11 mouse cellular contexts compared by ENCODE assay signal in the genomic region with DNA sequence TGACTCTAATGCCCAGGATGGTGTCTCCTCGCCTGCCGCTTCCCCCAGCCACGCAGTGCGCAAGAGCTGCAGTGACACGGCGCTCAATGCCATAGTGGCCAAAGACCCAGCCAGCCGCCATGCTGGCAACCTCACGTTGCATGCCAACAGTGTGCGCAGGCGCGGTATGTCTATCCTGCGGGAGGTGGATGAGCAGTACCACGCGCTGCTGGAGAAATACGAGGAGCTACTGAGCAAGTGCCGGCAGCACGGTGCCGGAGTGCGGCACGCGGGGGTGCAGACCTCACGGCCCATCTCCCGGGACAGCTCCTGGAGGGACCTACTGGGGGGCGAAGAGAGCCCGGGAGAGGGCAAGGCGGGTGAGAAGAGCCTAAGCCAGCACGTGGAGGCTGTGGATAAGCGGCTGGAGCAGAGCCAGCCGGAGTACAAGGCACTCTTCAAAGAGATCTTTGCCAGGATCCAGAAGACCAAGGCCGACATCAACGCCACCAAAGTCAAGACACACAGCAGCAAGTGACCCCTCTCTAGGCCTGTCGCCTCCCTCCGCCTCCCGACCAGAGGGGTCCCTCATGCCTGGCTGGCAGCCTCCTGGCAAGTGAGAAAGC. TPM values are rescaled to one million over a fixed set of nuclear protein-coding genes. Genes with fewer than 3 reads are reported as not detected.
A peak's percentile ranks its signal among the peaks of the same experiment; 100 is the strongest.
DNase-seq lines count a peak whose midpoint lies in the region; ATAC-seq lines count a peak whose summit lies in the region.
"Had no signal": no experiment of that assay in that cellular context is flagged by ENCODE, and none has a peak within 500 bp of the region (broad histone marks: within the 10 kb centered on the region; RNA-seq: fewer than 3 reads in every experiment).

No protein-coding gene starts in this region.

- H3K27me3 ChIP-seq in heart, embryonic 12.5 days (replicated peaks): peaks cover 24% of the 10 kb centered on the region; the same call in 1 of the 2 replicates
- H3K27me3 ChIP-seq in neural tube, embryonic 12.5 days (replicated peaks): no peaks in the 10 kb centered on the region
- H3K27me3 ChIP-seq in limb, embryonic 13.5 days: no peaks in the 10 kb centered on the region

- peak overlapping the region; percentile 27 for H3K4me3 ChIP-seq in heart, embryonic 12.5 days
- no peak overlapping the region for H3K4me3 ChIP-seq in neural tube, embryonic 12.5 days
- peak overlapping the region; percentile 8; the same call in 1 of the 2 replicates for H3K4me3 ChIP-seq in limb, embryonic 13.5 days
- H3K4me3 ChIP-seq: megakaryocyte, embryonic 14.5 days had no signal

- peaks cover 47% of the 10 kb centered on the region for H3K36me3 ChIP-seq in heart, embryonic 12.5 days
- H3K36me3 ChIP-seq in neural tube, embryonic 12.5 days: peaks cover 64% of the 10 kb centered on the region
- H3K36me3 ChIP-seq in limb, embryonic 13.5 days: peaks cover 64% of the 10 kb centered on the region

- peak overlapping the region; percentile 62 for H3K4me2 ChIP-seq in heart, embryonic 12.5 days
- H3K4me2 ChIP-seq in neural tube, embryonic 12.5 days (replicated peaks): no peak overlapping the region
- H3K4me2 ChIP-seq in limb, embryonic 13.5 days (replicated peaks): peak overlapping the region; percentile 30

- no peak for DNase-seq in heart, postnatal 36 days
- DNase-seq in neural tube, embryonic 10.5 days (ENCODE audit: extremely low spot score, low spot score): no peak
- peak; percentile 44 for DNase-seq in testis, postnatal 14 days (ENCODE audit: low spot score)
- DNase-seq in right cerebral cortex, postnatal 36 days (ENCODE audit: low spot score in 2 of 2): no peak
- DNase-seq in left cerebral cortex, postnatal 36 days (ENCODE audit: low spot score in 2 of 2): no peak
- DNase-seq: kidney, postnatal 25 days had no signal

- H3K27ac ChIP-seq in heart, embryonic 12.5 days (ENCODE audit: poor library complexity, severe bottlenecking): no peak overlapping the region
- H3K27ac ChIP-seq in neural tube, embryonic 12.5 days: no peak overlapping the region
- H3K27ac ChIP-seq in limb, embryonic 13.5 days: no peak overlapping the region

- ATAC-seq in heart, embryonic 12.5 days (ENCODE audit: insufficient number of reproducible peaks, low FRiP score): 0 out of 2 replicates have a peak, but pooled peaks have one; percentile 36
- no peak for ATAC-seq in neural tube, embryonic 12.5 days (ENCODE audit: low FRiP score, low read depth)
- no peak for ATAC-seq in limb, embryonic 13.5 days (ENCODE audit: low FRiP score, low read depth)

- H3K4me1 ChIP-seq in heart, embryonic 12.5 days (replicated peaks): peaks cover 9% of the 10 kb centered on the region; the same call in 1 of the 2 replicates
- no peaks in the 10 kb centered on the region for H3K4me1 ChIP-seq in neural tube, embryonic 12.5 days
- no peaks in the 10 kb centered on the region for H3K4me1 ChIP-seq in limb, embryonic 13.5 days

- intact Hi-C loops in heart, postnatal 36 days (cut with DNase I): no loop called here
- intact Hi-C loops in left cerebral cortex, postnatal 36 days (cut with DNase I): no loop called here

- no peaks in the 10 kb centered on the region for H3K9me3 ChIP-seq in heart, embryonic 12.5 days (replicated peaks)
- no peaks in the 10 kb centered on the region for H3K9me3 ChIP-seq in neural tube, embryonic 12.5 days
- no peaks in the 10 kb centered on the region for H3K9me3 ChIP-seq in limb, embryonic 13.5 days

- 50% methylated on average over 34 of the region's 34 CpGs for WGBS in heart, embryonic 12.5 days
- WGBS in neural tube, embryonic 12.5 days: 62% methylated on average over 34 of the region's 34 CpGs
- 55% methylated on average over 34 of the region's 34 CpGs for WGBS in limb, embryonic 13.5 days

- H3K9ac ChIP-seq in heart, embryonic 12.5 days: peak overlapping the region; percentile 16; the same call in 1 of the 2 replicates
- 0 out of 2 replicates have a peak overlapping the region, but pooled peaks have one; percentile 13 for H3K9ac ChIP-seq in neural tube, embryonic 12.5 days
- peak overlapping the region; percentile 31; the same call in 1 of the 2 replicates for H3K9ac ChIP-seq in limb, embryonic 13.5 days

RNA-seq across cellular contexts. Expression of gene Mrpl58, which starts 9.7 kb away (rescaled TPM):
- 156 and 162 TPM in 2 replicates for polyA plus RNA-seq in heart, embryonic 12.5 days (2016; fragmentation: Nextera tagmentation; extraction: Ambion mirVana)
- total RNA-seq in heart, postnatal 36 days (2021): 100 to 1,000 TPM; 134 to 149 TPM
- polyA plus RNA-seq in neural tube, embryonic 12.5 days (2016; fragmentation: Nextera tagmentation; extraction: Ambion mirVana): 193 and 199 TPM in 2 replicates
- polyA plus RNA-seq in limb, embryonic 13.5 days (2015; fragmentation: Nextera tagmentation; extraction: Ambion mirVana): 174 and 178 TPM in 2 replicates
- total RNA-seq in left cerebral cortex, postnatal 36 days (2021): 100 to 1,000 TPM; 115 to 119 TPM

RNA-seq across cellular contexts. Expression of gene Cdr2l, which starts 12.1 kb away (rescaled TPM):
- 9.0 and 9.5 TPM in 2 replicates for polyA plus RNA-seq in heart, embryonic 12.5 days (2016; fragmentation: Nextera tagmentation; extraction: Ambion mirVana)
- 1 to 10 TPM; 5.8 to 5.9 TPM for total RNA-seq in heart, postnatal 36 days (2021)
- polyA plus RNA-seq in neural tube, embryonic 12.5 days (2016; fragmentation: Nextera tagmentation; extraction: Ambion mirVana): 30.0 and 30.1 TPM in 2 replicates
- 11.3 and 11.4 TPM in 2 replicates for polyA plus RNA-seq in limb, embryonic 13.5 days (2015; fragmentation: Nextera tagmentation; extraction: Ambion mirVana)
- total RNA-seq in left cerebral cortex, postnatal 36 days (2021): 10 to 100 TPM; 20.6 to 23.1 TPM
- total RNA-seq: CH12.LX had no signal

RNA-seq across cellular contexts. Expression of gene Atp5h, which starts 25.9 kb away (rescaled TPM):
- polyA plus RNA-seq in heart, embryonic 12.5 days (2016; fragmentation: Nextera tagmentation; extraction: Ambion mirVana): 1,576 and 1,627 TPM in 2 replicates
- total RNA-seq in heart, postnatal 36 days (2021): 1,000 to 10,000 TPM; 2,281 to 2,357 TPM
- polyA plus RNA-seq in neural tube, embryonic 12.5 days (2016; fragmentation: Nextera tagmentation; extraction: Ambion mirVana): 890 and 895 TPM in 2 replicates
- polyA plus RNA-seq in limb, embryonic 13.5 days (2015; fragmentation: Nextera tagmentation; extraction: Ambion mirVana): 942 TPM in 2 replicates
- 100 to 1,000 TPM; 417 to 474 TPM for total RNA-seq in left cerebral cortex, postnatal 36 days (2021)

RNA-seq across cellular contexts. Expression of gene Kctd2, which starts 26.1 kb away (rescaled TPM):
- 16.0 and 17.5 TPM in 2 replicates for polyA plus RNA-seq in heart, embryonic 12.5 days (2016; fragmentation: Nextera tagmentation; extraction: Ambion mirVana)
- 10 to 100 TPM; 27.9 to 28.3 TPM for total RNA-seq in heart, postnatal 36 days (2021)
- polyA plus RNA-seq in neural tube, embryonic 12.5 days (2016; fragmentation: Nextera tagmentation; extraction: Ambion mirVana): 29.7 and 29.9 TPM in 2 replicates
- 16.1 and 17.4 TPM in 2 replicates for polyA plus RNA-seq in limb, embryonic 13.5 days (2015; fragmentation: Nextera tagmentation; extraction: Ambion mirVana)
- 10 to 100 TPM; 72.0 to 79.2 TPM for total RNA-seq in left cerebral cortex, postnatal 36 days (2021)

RNA-seq across cellular contexts. Expression of gene Hid1, which starts 26.3 kb away (rescaled TPM):
- 6.0 and 7.4 TPM in 2 replicates for polyA plus RNA-seq in heart, embryonic 12.5 days (2016; fragmentation: Nextera tagmentation; extraction: Ambion mirVana)
- total RNA-seq in heart, postnatal 36 days (2021): 1 to 10 TPM; 4.2 to 4.8 TPM
- polyA plus RNA-seq in neural tube, embryonic 12.5 days (2016; fragmentation: Nextera tagmentation; extraction: Ambion mirVana): 28.9 and 30.3 TPM in 2 replicates
- polyA plus RNA-seq in limb, embryonic 13.5 days (2015; fragmentation: Nextera tagmentation; extraction: Ambion mirVana): 2.4 and 3.2 TPM in 2 replicates
- total RNA-seq in left cerebral cortex, postnatal 36 days (2021): 100 to 1,000 TPM; 106 to 107 TPM
